Mouse (Mus musculus): ENCODE data around the gene Txndc9.

The Txndc9 gene

GRCm38 (mm10) chr1:37997867-37998266, at the start of gene Txndc9, which contains the start of gene Eif5b:
Txndc9 (minus strand) TSS chr1:37997893.
Eif5b (plus strand) TSS chr1:37998010.
- DNase-seq, result peak; percentile 94 to 98

- DNase-seq, result no peak
Measured at GRCm38 (mm10) chr1:38038898-38039297, 41.2 kb upstream of the Txndc9 start.

- DNase-seq, result no peak
Measured at GRCm38 (mm10) chr1:38037375-38037774, 39.7 kb upstream of the Txndc9 start.

GRCm38 (mm10) chr1:38035521-38035920, 37.8 kb upstream of the Txndc9 start:
- DNase-seq, result no peak

GRCm38 (mm10) chr1:38031391-38031790, 33.7 kb upstream of the Txndc9 start:
- no peak for DNase-seq

GRCm38 (mm10) chr1:38027301-38027700, 29.6 kb upstream of the Txndc9 start:
- DNase-seq, result no peak

GRCm38 (mm10) chr1:38014551-38015203, 17.0 kb upstream of the Txndc9 start:
- DNase-seq, result no peak

- no peak for DNase-seq
Measured at GRCm38 (mm10) chr1:38012509-38012908, 14.8 kb upstream of the Txndc9 start.

GRCm38 (mm10) chr1:38012104-38012503, 14.4 kb upstream of the Txndc9 start:
- DNase-seq, result no peak

- DNase-seq, result no peak
Measured at GRCm38 (mm10) chr1:38011647-38012046, 14.0 kb upstream of the Txndc9 start.

- no peak for DNase-seq
Measured at GRCm38 (mm10) chr1:38006741-38007140, 9.0 kb upstream of the Txndc9 start.

GRCm38 (mm10) chr1:38003046-38003445, 5.4 kb upstream of the Txndc9 start:
- DNase-seq, result no peak

GRCm38 (mm10) chr1:38001956-38002355, 4.3 kb upstream of the Txndc9 start:
- no peak for DNase-seq

- no peak for DNase-seq
Measured at GRCm38 (mm10) chr1:38000844-38001243, 3.2 kb upstream of the Txndc9 start.

- DNase-seq, result no peak
Measured at GRCm38 (mm10) chr1:37999552-37999951, 1.9 kb upstream of the Txndc9 start.

GRCm38 (mm10) chr1:37998371-37999199, 892 bp upstream of the Txndc9 start:
- peak; percentile 7 to 60 for DNase-seq

GRCm38 (mm10) chr1:37996877-37997484, 712 bp downstream of the Txndc9 start:
- DNase-seq, result peak; percentile 98 to 99

- no peak for DNase-seq
Measured at GRCm38 (mm10) chr1:37996226-37996625, 1.5 kb downstream of the Txndc9 start.

- no peak for DNase-seq
Measured at GRCm38 (mm10) chr1:37987856-37988255, 9.8 kb downstream of the Txndc9 start.

GRCm38 (mm10) chr1:37985764-37986323, 11.8 kb downstream of the Txndc9 start:
- peak; percentile 22 to 42 for DNase-seq

- DNase-seq, result no peak
Measured at GRCm38 (mm10) chr1:37984326-37984725, 13.4 kb downstream of the Txndc9 start.

- DNase-seq, result no peak
Measured at GRCm38 (mm10) chr1:37977303-37977702, 20.4 kb downstream of the Txndc9 start.

- DNase-seq, result peak; percentile 71
Measured at GRCm38 (mm10) chr1:37976666-37977065, 21.0 kb downstream of the Txndc9 start.
